Mouse (Mus musculus) c-Kit-positive CD71-positive TER-119-negative erythroid progenitor cells, embryonic 14.5 days (primary cell): ENCODE results near the gene Crlf2.

Source experiments
- DNase-seq: peaks from one replicate; pipeline ENCODE4 v3.0.0-alpha.2; 2013; ENCODE audit warnings: low read depth

Crlf2 gene

DNA sequence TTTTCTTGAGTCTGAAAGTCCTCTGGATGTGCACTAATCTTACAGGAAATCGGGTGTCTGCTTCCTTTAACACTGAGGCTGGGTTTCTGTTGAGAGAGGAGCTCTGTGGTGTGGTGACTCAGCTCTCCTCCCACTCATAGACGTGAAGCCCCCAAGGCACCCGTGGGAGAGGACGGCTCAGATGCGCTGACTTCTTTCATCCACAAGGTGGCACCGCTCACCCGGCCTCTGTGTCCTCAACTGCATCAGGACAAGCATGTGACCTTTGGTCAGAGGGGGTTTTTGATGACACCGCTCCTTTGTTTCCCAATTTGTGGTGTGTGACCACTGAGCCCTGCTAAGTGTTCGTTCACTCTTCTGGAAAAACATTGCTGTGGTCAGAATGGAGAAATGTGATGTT is 10.1 kb downstream of the Crlf2 start:
- no peak for DNase-seq

DNA sequence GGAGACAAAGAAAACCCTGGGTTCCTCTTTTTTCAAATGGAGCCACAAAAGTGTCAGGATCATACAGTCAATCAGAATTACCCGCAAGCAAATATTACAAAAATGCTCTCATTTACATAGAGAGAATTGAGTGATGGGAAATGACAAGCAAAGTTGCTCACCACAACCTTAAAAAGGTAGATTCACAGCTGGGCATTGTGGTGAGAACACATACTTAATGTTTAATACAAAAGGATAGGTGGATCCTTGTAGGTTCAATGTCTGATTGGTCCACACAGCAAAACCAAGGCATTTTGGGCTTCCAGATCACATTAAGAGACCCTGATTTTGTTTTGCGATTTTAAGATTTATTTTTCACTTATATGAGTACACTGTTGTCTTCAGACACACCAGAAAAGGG is 11.7 kb downstream of the Crlf2 start:
- DNase-seq = no peak

DNA sequence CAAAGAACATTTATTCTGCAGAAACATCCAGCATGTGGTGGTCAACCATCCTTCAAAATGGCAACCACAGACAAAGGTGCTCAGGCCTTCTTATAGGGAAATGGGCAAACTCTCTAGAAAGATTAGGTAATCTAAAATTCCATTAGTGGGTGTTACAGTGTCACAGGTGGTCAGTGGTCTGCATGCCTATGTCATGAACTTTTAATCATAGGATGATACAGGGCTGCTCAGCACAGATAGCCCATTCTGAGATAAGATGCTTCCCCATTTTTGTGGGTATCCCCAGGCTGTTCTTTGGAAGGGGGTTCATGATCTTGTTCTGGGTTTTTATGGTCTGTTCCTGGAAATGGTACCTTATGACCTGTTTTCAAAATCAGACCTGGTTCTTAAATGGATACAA is 49.1 kb downstream of the Crlf2 start:
- no peak for DNase-seq

DNA sequence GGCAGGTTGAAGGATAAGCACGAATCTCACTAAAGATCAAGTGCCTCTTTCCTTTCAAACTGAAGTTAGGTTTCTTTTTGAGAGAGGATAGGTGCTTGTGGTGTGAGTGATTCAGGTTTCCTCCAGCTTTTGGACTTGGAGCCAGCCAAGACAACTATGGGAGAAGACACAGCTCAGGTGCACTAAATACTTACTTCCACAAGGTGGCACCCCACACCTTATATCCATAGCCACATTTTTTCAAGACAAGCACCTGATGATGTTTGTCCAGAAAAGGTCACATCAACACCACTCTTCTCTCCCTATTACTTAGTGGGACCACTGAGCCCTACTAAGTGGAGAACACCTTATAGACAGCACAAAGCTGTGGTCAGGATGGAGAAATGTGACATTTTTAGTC is 52.1 kb downstream of the Crlf2 start:
- peak; percentile 1 for DNase-seq
